Mouse (Mus musculus) liver (tissue): ENCODE data around the gene Ppip5k2.

ENCODE experiments used
- DNase-seq: peaks from one replicate; pipeline ENCODE4 v3.0.0-alpha.2; 2020; ENCODE audit warnings: mixed read lengths

The Ppip5k2 gene

GRCm38 (mm10) chr1:97659405-97659804 lies 110.8 kb downstream of the Ppip5k2 start:
- DNase-seq = no peak

GRCm38 (mm10) chr1:97657786-97658185 lies 112.4 kb downstream of the Ppip5k2 start:
- DNase-seq = no peak

- no peak for DNase-seq
Measured at GRCm38 (mm10) chr1:97657201-97657600, 113.0 kb downstream of the Ppip5k2 start.
